Mouse (Mus musculus) cerebellum, adult 9-11 months (tissue): ENCODE measurements around the gene Cd300e.
"Not testable (repeated sequence)": the region's sequence is repeated elsewhere in the genome, so short reads cannot be mapped to it uniquely, and the experiment has no call there.

ENCODE experiments used
- DNase-seq: peaks from one replicate; pipeline ENCODE4 v3.0.0; 2022

Cd300e gene

DNA sequence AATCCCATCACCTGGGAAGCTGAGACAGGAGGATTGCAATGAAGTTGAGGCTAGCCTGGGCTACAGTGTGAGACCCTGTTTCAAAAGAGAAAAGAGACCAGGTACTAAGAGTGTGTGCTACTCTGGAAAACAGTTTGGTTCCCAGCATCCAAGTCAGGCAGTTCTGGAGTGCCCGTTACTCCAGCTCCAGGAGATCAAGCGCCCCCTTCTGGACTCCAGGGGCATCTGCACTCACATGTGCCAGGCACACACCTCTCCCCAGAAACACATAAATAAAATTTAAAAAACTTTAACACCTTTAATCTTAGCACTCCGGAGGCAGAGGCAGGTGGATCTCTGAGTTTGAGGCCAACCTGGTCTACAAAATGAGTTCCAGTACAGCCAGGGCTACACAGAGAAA lies 19.4 kb upstream of the Cd300e start:
- no peak for DNase-seq

- peak; percentile 75 for DNase-seq
Observed at GRCm38 (mm10) chr11:115080886-115081285, 18.9 kb upstream of the Cd300e start.

- DNase-seq = no peak
Observed at GRCm38 (mm10) chr11:115078680-115079079, 16.7 kb upstream of the Cd300e start.

GRCm38 (mm10) chr11:115077436-115077835 lies 15.5 kb upstream of the Cd300e start:
- DNase-seq = no peak

DNA sequence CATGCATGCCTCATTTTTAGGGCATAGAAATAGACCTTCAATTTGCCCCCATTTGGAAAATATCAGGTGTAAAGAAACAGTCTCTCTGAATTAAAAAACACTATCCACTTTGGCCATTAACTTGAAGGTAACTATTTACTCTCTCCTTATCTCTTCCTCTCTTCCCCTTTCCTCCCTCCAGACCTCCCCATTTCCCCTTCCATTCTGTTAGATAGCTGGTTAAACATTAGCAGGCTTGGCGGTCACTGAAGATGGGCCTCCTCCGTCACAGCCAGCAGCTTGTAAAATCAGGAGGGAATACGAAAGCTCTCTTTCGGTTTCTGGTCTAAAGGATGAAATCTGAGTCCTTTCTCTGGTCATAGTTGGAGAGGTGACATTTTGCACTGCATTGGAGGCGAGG lies 13.9 kb upstream of the Cd300e start:
- no peak for DNase-seq

- DNase-seq = no peak
Observed at GRCm38 (mm10) chr11:115075407-115075806, 13.4 kb upstream of the Cd300e start.

GRCm38 (mm10) chr11:115073002-115073401 lies 11.0 kb upstream of the Cd300e start:
- no peak for DNase-seq

DNA sequence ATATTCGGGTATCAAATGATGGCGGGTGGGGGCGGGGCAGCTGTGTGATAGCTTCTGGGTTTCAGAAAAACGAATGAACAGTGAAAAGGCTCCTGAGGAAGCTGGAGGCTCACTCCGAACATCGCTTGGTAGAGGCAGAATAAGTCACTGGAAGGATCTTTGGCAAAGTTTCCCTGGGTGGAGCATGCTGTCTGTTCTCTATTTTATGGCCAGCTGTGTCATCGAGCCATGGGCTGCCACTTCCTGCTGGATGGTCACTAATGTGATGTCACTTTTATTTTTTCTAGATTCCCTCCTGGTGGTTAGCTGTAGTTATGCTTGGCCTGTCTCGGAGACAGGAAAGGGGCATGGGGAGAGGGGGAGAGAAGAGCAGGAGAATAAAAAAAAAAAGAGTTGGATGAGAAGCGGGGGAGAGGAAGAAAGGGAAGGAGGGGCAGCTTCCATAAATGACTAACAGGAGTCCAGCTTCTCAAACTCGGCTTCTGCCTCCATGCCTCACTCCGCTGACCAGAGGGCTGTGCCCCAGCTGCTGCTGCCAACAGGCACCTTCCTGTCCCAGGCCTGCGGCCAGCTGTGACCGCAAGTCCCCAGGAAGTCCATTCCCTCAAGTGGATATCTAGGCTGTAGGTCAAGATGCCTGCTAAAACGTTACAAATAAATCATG lies 9.8 kb upstream of the Cd300e start:
- no peak for DNase-seq

DNA sequence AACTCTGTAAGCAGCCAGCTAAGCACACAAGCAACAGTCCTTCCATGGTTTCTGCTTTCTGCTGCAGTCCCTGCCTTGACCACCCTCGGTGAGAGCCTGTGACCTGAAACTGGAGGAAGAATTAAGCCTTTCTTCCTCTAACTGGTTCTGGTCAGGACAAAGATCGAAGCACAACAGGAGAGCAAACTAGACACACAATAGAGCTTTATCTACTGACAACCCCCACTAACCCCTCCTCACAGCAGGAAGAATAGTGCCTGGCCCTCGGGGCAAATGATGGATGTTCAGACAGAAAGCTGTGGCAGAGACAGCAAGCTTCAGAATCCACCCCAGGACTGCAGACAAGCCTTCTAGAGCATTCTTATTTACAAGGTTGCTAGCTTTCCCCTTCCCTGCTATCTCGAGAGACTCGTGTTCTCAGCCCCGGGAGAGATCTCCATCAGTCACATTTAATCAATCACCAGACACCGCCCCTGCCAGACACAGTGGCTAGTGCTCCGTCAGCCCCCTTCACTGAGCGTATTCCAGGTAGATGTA lies 9.1 kb upstream of the Cd300e start:
- no peak for DNase-seq

DNA sequence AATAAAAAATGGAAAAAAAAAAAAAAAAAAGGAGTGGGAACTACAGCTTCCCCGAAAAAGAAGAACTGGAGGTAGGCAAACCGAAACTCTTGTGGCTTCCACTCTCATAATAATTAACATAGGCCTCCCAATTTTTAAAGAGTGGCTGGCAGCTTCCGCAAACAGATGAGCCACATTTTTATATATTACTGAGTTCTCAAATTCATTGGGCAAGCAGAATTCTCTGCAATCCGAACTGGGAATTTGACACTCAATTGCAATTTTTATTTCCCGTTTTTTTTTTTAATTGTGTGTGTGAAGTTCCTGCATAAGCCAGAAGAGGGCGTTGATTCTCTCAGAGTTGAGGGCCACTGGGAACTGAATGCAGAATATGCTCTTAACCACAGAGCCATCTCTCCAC lies 4.8 kb upstream of the Cd300e start:
- DNase-seq = no peak

DNA sequence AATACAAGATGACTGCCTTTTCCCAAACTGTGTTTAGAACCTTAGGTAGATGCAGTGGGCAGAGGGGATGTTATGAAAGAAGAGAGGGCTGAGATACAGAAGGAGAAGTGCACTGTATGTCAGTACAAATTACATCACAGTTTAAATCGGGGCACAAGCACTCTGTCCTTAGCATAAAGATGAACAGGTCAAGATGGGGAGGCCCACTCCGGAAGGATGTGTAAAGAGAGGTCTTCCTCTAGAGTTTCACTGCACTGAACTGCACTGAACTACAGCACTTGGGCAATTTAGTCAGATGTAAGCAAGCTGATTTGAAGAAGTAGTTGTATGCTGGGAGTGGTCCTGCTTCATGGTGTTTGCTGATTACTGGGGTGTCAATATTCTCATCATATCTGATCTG lies 2.2 kb downstream of the Cd300e start:
- no peak for DNase-seq

- no peak for DNase-seq
Observed at GRCm38 (mm10) chr11:115058701-115059100, 3.3 kb downstream of the Cd300e start.

DNA sequence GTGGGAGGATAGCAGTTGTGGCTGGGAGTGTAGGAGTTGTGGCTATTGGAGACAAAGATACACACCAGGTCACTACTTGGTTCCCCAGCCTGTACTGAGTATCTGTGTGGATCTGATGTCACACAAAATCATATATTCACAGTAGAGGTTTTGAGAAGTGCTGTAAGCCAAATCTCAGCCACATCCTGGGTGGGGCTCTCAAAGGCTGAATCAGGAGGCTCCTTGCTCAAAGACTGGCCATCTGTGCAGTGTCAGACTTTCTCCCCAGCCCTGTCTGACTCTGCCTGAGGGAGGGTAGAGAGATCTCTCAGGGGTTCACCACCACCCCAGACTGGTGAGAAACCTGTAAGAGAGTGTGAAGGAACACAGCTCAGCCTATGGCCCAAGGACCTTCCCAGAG lies 7.4 kb downstream of the Cd300e start:
- DNase-seq = peak; percentile 31

DNA sequence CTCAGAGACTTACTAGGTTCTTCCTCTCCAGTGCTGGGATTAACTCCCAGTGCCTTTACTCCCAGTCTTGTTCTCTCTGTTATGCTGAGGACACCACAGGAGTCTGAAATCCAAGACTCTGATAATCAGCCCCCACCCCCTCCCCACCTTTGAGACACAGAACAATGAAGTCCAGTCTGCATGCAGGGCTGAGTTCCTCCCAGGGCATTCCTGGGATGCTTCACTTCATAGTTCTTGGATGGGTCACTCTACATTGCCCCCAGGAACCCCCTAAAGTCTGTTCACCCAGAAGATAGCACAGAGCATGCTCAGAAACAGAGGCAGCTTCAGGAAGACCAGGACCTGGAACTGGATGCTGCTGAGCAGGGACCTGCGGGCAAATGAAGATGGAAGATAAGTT lies 9.0 kb downstream of the Cd300e start:
- peak; percentile 17 for DNase-seq

GRCm38 (mm10) chr11:115052206-115052605 lies 9.8 kb downstream of the Cd300e start:
- DNase-seq = peak; percentile 24

DNA sequence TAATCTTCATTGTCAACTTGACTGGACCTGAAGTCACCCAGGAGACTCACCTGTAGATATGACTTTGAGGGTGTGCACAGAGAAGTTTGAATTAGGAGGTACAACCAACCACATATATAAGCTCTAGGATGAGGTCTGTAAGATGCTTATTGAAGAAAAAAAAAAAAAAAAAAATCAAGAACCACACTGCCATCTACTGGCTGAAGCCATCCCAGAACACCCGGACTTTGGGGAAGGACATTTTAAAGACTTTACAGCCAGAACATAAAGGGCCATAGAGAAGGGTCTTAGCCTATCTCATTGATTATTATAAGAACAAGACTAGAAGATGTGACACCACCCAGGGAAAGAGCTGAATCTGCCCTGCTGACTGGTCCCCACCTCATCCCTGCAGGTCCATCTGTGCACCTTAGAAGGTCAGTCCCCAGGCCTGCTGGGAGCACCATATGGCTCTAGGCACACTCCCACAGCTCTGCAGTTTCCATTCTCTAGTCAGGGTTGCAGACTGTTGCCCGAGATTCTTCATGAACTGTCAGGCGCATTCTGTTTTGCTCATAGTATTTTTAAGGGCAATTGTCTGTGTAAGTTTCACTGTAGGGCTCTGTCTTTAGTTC lies 12.6 kb downstream of the Cd300e start:
- DNase-seq = peak; percentile 98

DNA sequence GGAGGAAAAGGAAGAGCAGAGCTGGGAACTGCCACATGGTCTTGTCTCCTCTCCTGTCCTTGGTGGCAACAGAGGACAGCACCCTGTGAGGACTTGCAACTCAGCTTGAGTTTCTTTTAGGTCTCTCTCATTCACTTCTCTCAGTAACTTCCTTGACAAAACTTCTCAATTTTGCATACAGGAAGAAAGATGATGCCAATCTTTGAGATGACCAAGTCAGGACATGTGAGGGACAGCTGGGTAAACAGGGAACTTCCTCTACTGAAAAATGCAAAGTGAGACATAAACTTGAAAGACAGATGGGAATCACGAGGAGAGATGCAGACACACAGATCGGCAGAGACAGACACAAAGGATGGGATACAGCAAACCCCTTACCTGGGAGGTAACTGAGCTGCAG lies 13.7 kb downstream of the Cd300e start, which contains the start of gene Cd300ld3:
Gene Cd300ld3, minus strand, starts transcription at position 151 of the 400 bp plus-strand sequence.
- DNase-seq = peak; percentile 37

DNA sequence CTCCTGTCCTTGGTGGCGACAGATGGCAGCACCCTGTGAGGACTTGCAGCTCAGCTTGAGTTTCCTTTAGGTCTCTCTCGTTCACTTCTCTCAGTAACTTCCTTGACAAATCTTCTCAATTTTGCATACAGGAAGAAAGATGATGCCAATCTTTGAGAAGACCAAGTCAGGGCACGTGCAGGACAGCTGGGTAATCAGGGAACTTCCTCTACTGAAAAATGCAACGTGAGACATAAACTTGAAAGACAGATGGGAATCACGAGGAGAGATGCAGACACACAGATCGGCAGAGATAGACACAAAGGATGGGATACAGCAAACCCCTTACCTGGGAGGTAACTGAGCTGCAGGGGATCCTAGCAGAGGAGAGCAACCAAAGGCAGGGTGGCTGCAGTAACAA lies 24.3 kb downstream of the Cd300e start, which contains the start of gene Cd300ld5:
Gene Cd300ld5, minus strand, starts transcription at position 101 of the 400 bp plus-strand sequence.
- not testable (repeated sequence) for DNase-seq

- DNase-seq = not testable (repeated sequence)
Observed at GRCm38 (mm10) chr11:115026912-115027311, 35.1 kb downstream of the Cd300e start, which contains the start of gene Cd300ld4. TSS of gene Cd300ld4 (minus strand) at chr11:115027012.

DNA sequence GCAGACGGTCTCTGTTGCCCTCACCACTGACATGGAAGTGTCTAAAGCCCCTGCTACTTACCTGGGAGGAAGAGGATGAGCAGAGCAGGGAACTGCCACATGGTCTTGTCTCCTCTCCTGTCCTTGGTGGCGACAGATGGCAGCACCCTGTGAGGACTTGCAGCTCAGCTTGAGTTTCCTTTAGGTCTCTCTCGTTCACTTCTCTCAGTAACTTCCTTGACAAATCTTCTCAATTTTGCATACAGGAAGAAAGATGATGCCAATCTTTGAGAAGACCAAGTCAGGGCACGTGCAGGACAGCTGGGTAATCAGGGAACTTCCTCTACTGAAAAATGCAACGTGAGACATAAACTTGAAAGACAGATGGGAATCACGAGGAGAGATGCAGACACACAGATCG lies 45.9 kb downstream of the Cd300e start, which contains the start of gene Cd300ld2:
Gene Cd300ld2, minus strand, starts transcription at position 101 of the 400 bp plus-strand sequence.
- DNase-seq = not testable (repeated sequence)

- no peak for DNase-seq
Observed at GRCm38 (mm10) chr11:115004070-115004469, 57.9 kb downstream of the Cd300e start.
